In the genomic region with DNA sequence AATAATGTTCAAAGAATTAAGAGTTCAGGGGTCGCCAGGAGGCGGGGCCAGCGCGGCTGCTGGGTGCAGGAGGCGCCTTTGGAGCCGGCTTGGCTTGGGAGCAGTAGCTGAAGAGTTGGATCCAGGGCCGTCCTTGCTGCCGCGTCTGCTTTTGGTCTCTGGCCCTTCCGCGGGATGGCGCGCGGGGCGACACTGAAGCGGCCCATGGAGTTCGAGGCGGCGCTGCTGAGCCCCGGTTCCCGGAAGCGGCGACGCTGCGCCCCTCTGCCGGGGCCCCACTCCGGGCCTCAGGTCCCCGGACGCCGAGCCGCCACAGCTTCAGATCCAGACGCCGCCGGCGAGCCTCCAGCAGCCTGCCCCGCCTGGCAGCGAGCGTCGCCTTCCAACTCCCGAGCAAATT, we compare ENCODE assay signal across 11 mouse cellular contexts. TPM values are rescaled to one million over a fixed set of nuclear protein-coding genes. Genes with fewer than 3 reads are reported as not detected.
DNase-seq lines count a peak whose midpoint lies in the region; ATAC-seq and TF ChIP-seq lines count a peak whose summit lies in the region.
"Not testable (repeated sequence)": the region's sequence is repeated elsewhere in the genome, so short reads cannot be mapped to it uniquely, and the experiment has no call there.
"Had no signal": no experiment of that assay in that cellular context is flagged by ENCODE, and none has a peak within 500 bp of the region (broad histone marks: within the 10 kb centered on the region; RNA-seq: fewer than 3 reads in every experiment).

No protein-coding gene starts in this region.

- peaks cover 22% of the 10 kb centered on the region for H3K27me3 ChIP-seq in forebrain, embryonic 15.5 days
- peaks cover 40% of the 10 kb centered on the region for H3K27me3 ChIP-seq in liver, embryonic 13.5 days
- H3K27me3 ChIP-seq in midbrain, embryonic 13.5 days: peaks cover 43% of the 10 kb centered on the region
- not testable (repeated sequence) for H3K27me3 ChIP-seq in spleen, adult 2 months (ENCODE audit: control insufficient read depth, insufficient read depth, low read length)

- peak overlapping the region; percentile 15; the same call in 1 of the 2 replicates for H3K9ac ChIP-seq in forebrain, embryonic 15.5 days (replicated peaks)
- not testable (repeated sequence) for H3K9ac ChIP-seq in liver, embryonic 13.5 days
- H3K9ac ChIP-seq in midbrain, embryonic 13.5 days (replicated peaks): peak overlapping the region; percentile 41; the same call in 1 of the 2 replicates

- TF ChIP-seq CTCF in brain, embryonic 14.5 days (IDR thresholded peaks at IDR 0.05; ENCODE audit: borderline replicate concordance, extremely low read depth, insufficient read depth, insufficient read length); spleen, adult 2 months (IDR thresholded peaks at IDR 0.05; ENCODE audit: extremely low read depth, insufficient read depth, insufficient read length, insufficient replicate concordance): not testable (repeated sequence)

- H3K4me2 ChIP-seq in forebrain, embryonic 15.5 days (replicated peaks): peak overlapping the region; percentile 57
- H3K4me2 ChIP-seq in liver, embryonic 13.5 days: peak overlapping the region; percentile 41
- H3K4me2 ChIP-seq in midbrain, embryonic 13.5 days (replicated peaks): peak overlapping the region; percentile 62

- DNase-seq in brain, embryonic 14.5 days (ENCODE audit: low read depth): peak; percentile 26
- peak; percentile 6 to 12 for DNase-seq in heart, postnatal 14 days
- peak; percentile 13 for DNase-seq in kidney, adult 9 months
- not testable (repeated sequence) for DNase-seq in liver, embryonic 13.5 days
- peak in 1 of 2 experiments; percentile 11 for DNase-seq in spleen, adult 2 months (ENCODE audit: low read depth in 1 of 2, low spot score in 2 of 2)

- not testable (repeated sequence) for H3K9me3 ChIP-seq in forebrain, embryonic 15.5 days; liver, embryonic 13.5 days (replicated peaks); midbrain, embryonic 13.5 days

- not testable (repeated sequence) for H3K4me1 ChIP-seq in forebrain, embryonic 15.5 days; liver, embryonic 13.5 days (replicated peaks); midbrain, embryonic 13.5 days (replicated peaks); spleen, adult 2 months (ENCODE audit: control insufficient read depth, insufficient read depth, insufficient read length)

- H3K27ac ChIP-seq in forebrain, embryonic 15.5 days (replicated peaks); liver, embryonic 13.5 days; midbrain, embryonic 13.5 days; spleen, adult 2 months (ENCODE audit: insufficient read depth, low read length): not testable (repeated sequence)

- intact Hi-C loops in heart, postnatal 14 days (cut with DNase I): not testable (repeated sequence)

- peak overlapping the region; percentile 33 for H3K4me3 ChIP-seq in forebrain, embryonic 15.5 days
- H3K4me3 ChIP-seq in liver, embryonic 13.5 days (replicated peaks): peak overlapping the region; percentile 29
- H3K4me3 ChIP-seq in midbrain, embryonic 13.5 days (replicated peaks): peak overlapping the region; percentile 37
- peak overlapping the region; percentile 13; the same call in 1 of the 2 replicates for H3K4me3 ChIP-seq in spleen, adult 2 months (ENCODE audit: extremely low read depth, insufficient read depth, insufficient read length)

- not testable (repeated sequence) for H3K36me3 ChIP-seq in forebrain, embryonic 15.5 days; liver, embryonic 13.5 days; midbrain, embryonic 13.5 days; spleen, adult 2 months (ENCODE audit: control insufficient read depth, insufficient read depth, low read length)

- under 1% methylated on average over 40 of the region's 40 CpGs for WGBS in forebrain, embryonic 15.5 days
- WGBS in liver, embryonic 13.5 days (ENCODE audit: insufficient replicate concordance): 2% methylated on average over 40 of the region's 40 CpGs
- under 1% methylated on average over 40 of the region's 40 CpGs for WGBS in midbrain, embryonic 13.5 days
- under 1% methylated on average over 40 of the region's 40 CpGs for WGBS in spleen, adult 2 months

- not testable (repeated sequence) for ATAC-seq in forebrain, embryonic 15.5 days (replicated peaks); liver, embryonic 13.5 days (ENCODE audit: low read depth)
- ATAC-seq in midbrain, embryonic 13.5 days: 0 out of 2 replicates have a peak, but pooled peaks have one; percentile 37

- not testable (repeated sequence) for TF ChIP-seq POLR2A in brain, embryonic 14.5 days (IDR thresholded peaks at IDR 0.05; ENCODE audit: borderline replicate concordance, extremely low read depth, insufficient read depth, insufficient read length, poor library complexity, severe bottlenecking); spleen, adult 2 months (IDR thresholded peaks at IDR 0.05; ENCODE audit: low read depth, low read length)

RNA-seq across cellular contexts. Expression of gene Gm8909, which starts 10.6 kb away (rescaled TPM):
- polyA plus RNA-seq in brain, embryonic 14.5 days (2012; rRNA removed): 0.16 TPM in 1 of 2 replicates, not detected in the other
- not detected in 2 replicates for polyA plus RNA-seq in forebrain, embryonic 15.5 days (2015; fragmentation: Nextera tagmentation; extraction: Ambion mirVana)
- total RNA-seq in heart, postnatal 14 days (2021): not detected
- polyA plus RNA-seq in liver, embryonic 13.5 days (2015; fragmentation: Nextera tagmentation; extraction: Ambion mirVana): not detected in 2 replicates
- not detected in 2 replicates for polyA plus RNA-seq in midbrain, embryonic 13.5 days (2015; fragmentation: Nextera tagmentation; extraction: Ambion mirVana)
- polyA plus RNA-seq in spleen, adult 2 months (2012; rRNA removed): 0.15 TPM in 1 of 2 replicates, not detected in the other
- total RNA-seq: heart, adult 8-10 months; layer of hippocampus, postnatal 14 days; megakaryocyte, adult 5-6 weeks had no signal
- polyA plus RNA-seq: erythroblast, embryonic 14.5 days had no signal

RNA-seq across cellular contexts. Expression of gene H2-T3, which starts 11.1 kb away (rescaled TPM):
- polyA plus RNA-seq in brain, embryonic 14.5 days (2012; rRNA removed): not detected in 2 replicates
- polyA plus RNA-seq in forebrain, embryonic 15.5 days (2015; fragmentation: Nextera tagmentation; extraction: Ambion mirVana): not detected in 2 replicates
- 1 to 10 TPM in 1 of 2 experiments, under 1 TPM in 1; 0.31 to 3.1 TPM for total RNA-seq in heart, postnatal 14 days (2021)
- not detected in 2 replicates for polyA plus RNA-seq in liver, embryonic 13.5 days (2015; fragmentation: Nextera tagmentation; extraction: Ambion mirVana)
- not detected in 2 replicates for polyA plus RNA-seq in midbrain, embryonic 13.5 days (2015; fragmentation: Nextera tagmentation; extraction: Ambion mirVana)
- not detected in 2 replicates for polyA plus RNA-seq in spleen, adult 2 months (2012; rRNA removed)
- total RNA-seq: heart, adult 8-10 months; layer of hippocampus, postnatal 14 days; megakaryocyte, adult 5-6 weeks had no signal
- polyA plus RNA-seq: erythroblast, embryonic 14.5 days had no signal

RNA-seq across cellular contexts. Expression of gene Gm7030, which starts 49.7 kb away (rescaled TPM):
- not detected in 2 replicates for polyA plus RNA-seq in brain, embryonic 14.5 days (2012; rRNA removed)
- not detected in 2 replicates for polyA plus RNA-seq in forebrain, embryonic 15.5 days (2015; fragmentation: Nextera tagmentation; extraction: Ambion mirVana)
- total RNA-seq in heart, postnatal 14 days (2021): not detected
- polyA plus RNA-seq in liver, embryonic 13.5 days (2015; fragmentation: Nextera tagmentation; extraction: Ambion mirVana): not detected in 2 replicates
- polyA plus RNA-seq in midbrain, embryonic 13.5 days (2015; fragmentation: Nextera tagmentation; extraction: Ambion mirVana): not detected in 2 replicates
- polyA plus RNA-seq in spleen, adult 2 months (2012; rRNA removed): not detected in 2 replicates
- total RNA-seq: layer of hippocampus, postnatal 14 days; megakaryocyte, adult 5-6 weeks had no signal

RNA-seq across cellular contexts. Expression of gene Gm19684, which starts 57.5 kb away (rescaled TPM):
- not detected in 2 replicates for polyA plus RNA-seq in brain, embryonic 14.5 days (2012; rRNA removed)
- not detected in 2 replicates for polyA plus RNA-seq in forebrain, embryonic 15.5 days (2015; fragmentation: Nextera tagmentation; extraction: Ambion mirVana)
- total RNA-seq in heart, postnatal 14 days (2021): not detected
- polyA plus RNA-seq in liver, embryonic 13.5 days (2015; fragmentation: Nextera tagmentation; extraction: Ambion mirVana): not detected in 2 replicates
- polyA plus RNA-seq in midbrain, embryonic 13.5 days (2015; fragmentation: Nextera tagmentation; extraction: Ambion mirVana): not detected in 2 replicates
- polyA plus RNA-seq in spleen, adult 2 months (2012; rRNA removed): 0.43 and 0.44 TPM in 2 replicates
- total RNA-seq: layer of hippocampus, postnatal 14 days had no signal
- polyA plus RNA-seq: erythroblast, embryonic 14.5 days had no signal
